Comparison of ENCODE assay signal across 10 mouse cellular contexts in genomic region chr7:100911791-100912190, GRCm38 (mm10). TPM values are rescaled to one million over a fixed set of nuclear protein-coding genes. Genes with fewer than 3 reads are reported as not detected.
DNase-seq lines count a peak whose midpoint lies in the region; ATAC-seq lines count a peak whose summit lies in the region.
"Had no signal": no experiment of that assay in that cellular context is flagged by ENCODE, and none has a peak within 500 bp of the region (broad histone marks: within the 10 kb centered on the region; RNA-seq: fewer than 3 reads in every experiment).

No protein-coding gene starts in this region.

- peak overlapping the region; percentile 42 for H3K4me2 ChIP-seq in heart, embryonic 13.5 days

- H3K27me3 ChIP-seq in heart, embryonic 13.5 days (replicated peaks): no peaks in the 10 kb centered on the region
- no peaks in the 10 kb centered on the region for H3K27me3 ChIP-seq in limb, embryonic 10.5 days (ENCODE audit: low read depth, poor library complexity, severe bottlenecking)

- no peak overlapping the region for H3K4me3 ChIP-seq in heart, embryonic 13.5 days
- H3K4me3 ChIP-seq in limb, embryonic 10.5 days: peak overlapping the region; percentile 29
- H3K4me3 ChIP-seq: megakaryocyte, embryonic 14.5 days had no signal

- H3K27ac ChIP-seq in heart, embryonic 13.5 days (replicated peaks): peak overlapping the region; percentile 79
- peak overlapping the region; percentile 76 for H3K27ac ChIP-seq in limb, embryonic 10.5 days

- peaks cover 20% of the 10 kb centered on the region for H3K36me3 ChIP-seq in heart, embryonic 13.5 days
- H3K36me3 ChIP-seq in limb, embryonic 10.5 days: peaks cover 74% of the 10 kb centered on the region

- H3K9ac ChIP-seq in heart, embryonic 13.5 days: peak overlapping the region; percentile 4

- peak; percentile 45 for DNase-seq in kidney, adult 11 months
- DNase-seq in kidney, adult 18-20 months: no peak
- peak; percentile 80 for DNase-seq in brain, adult 2 months (ENCODE audit: low read depth, low spot score)
- no peak for DNase-seq in limb, embryonic 10.5 days (ENCODE audit: low spot score)
- no peak for DNase-seq in testis, postnatal 10 days (ENCODE audit: low spot score)
- no peak for DNase-seq in left cerebral cortex, postnatal 4 days
- no peak for DNase-seq in thymus, postnatal 0 days (ENCODE audit: low spot score)
- DNase-seq: cerebellum, adult 18-20 months had no signal

- no peaks in the 10 kb centered on the region for H3K9me3 ChIP-seq in heart, embryonic 13.5 days
- no peaks in the 10 kb centered on the region for H3K9me3 ChIP-seq in limb, embryonic 10.5 days (replicated peaks)
- H3K9me3 ChIP-seq: megakaryocyte, embryonic 14.5 days had no signal

- no peak for ATAC-seq in heart, embryonic 13.5 days (ENCODE audit: extremely low read depth, insufficient number of reproducible peaks, low FRiP score, low TSS enrichment)

- peaks cover 98% of the 10 kb centered on the region for H3K4me1 ChIP-seq in heart, embryonic 13.5 days
- peaks cover 64% of the 10 kb centered on the region for H3K4me1 ChIP-seq in limb, embryonic 10.5 days

- WGBS in heart, embryonic 13.5 days: 23% methylated on average over 9 of the region's 9 CpGs
- WGBS in limb, embryonic 10.5 days: 67% methylated on average over 9 of the region's 9 CpGs

- intact Hi-C loops in left cerebral cortex, postnatal 4 days (cut with DNase I): no loop called here

RNA-seq across cellular contexts. Expression of gene Arhgef17, which starts 20.1 kb away (rescaled TPM):
- 5.2 and 5.7 TPM in 2 replicates for polyA plus RNA-seq in heart, embryonic 13.5 days (2015; fragmentation: Nextera tagmentation; extraction: Ambion mirVana)
- polyA plus RNA-seq in limb, embryonic 10.5 days (2016; fragmentation: Nextera tagmentation; extraction: Ambion mirVana): 9.6 and 11.0 TPM in 2 replicates
- 10 to 100 TPM; 44.2 to 45.3 TPM for total RNA-seq in left cerebral cortex, postnatal 4 days (2021)
- polyA plus RNA-seq in thymus, postnatal 0 days (2015; fragmentation: Nextera tagmentation; extraction: Ambion mirVana): 1.0 and 1.1 TPM in 2 replicates

RNA-seq across cellular contexts. Expression of gene Relt, which starts 48.5 kb away (rescaled TPM):
- polyA plus RNA-seq in heart, embryonic 13.5 days (2015; fragmentation: Nextera tagmentation; extraction: Ambion mirVana): 2.9 and 3.7 TPM in 2 replicates
- polyA plus RNA-seq in limb, embryonic 10.5 days (2016; fragmentation: Nextera tagmentation; extraction: Ambion mirVana): 5.9 and 7.9 TPM in 2 replicates
- total RNA-seq in left cerebral cortex, postnatal 4 days (2021): 1 to 10 TPM; 6.3 to 7.4 TPM
- 12.3 and 12.9 TPM in 2 replicates for polyA plus RNA-seq in thymus, postnatal 0 days (2015; fragmentation: Nextera tagmentation; extraction: Ambion mirVana)

Comparison
In these comparisons a context has a peak if more than half of its experiments do, and no peak if none do; other contexts are left out.
1. DNase-seq: peak in kidney, adult 11 months (single experiment) and brain, adult 2 months (single experiment); none in kidney, adult 18-20 months (single experiment), limb, embryonic 10.5 days (single experiment), testis, postnatal 10 days (single experiment), left cerebral cortex, postnatal 4 days (single experiment) and thymus, postnatal 0 days (single experiment).